Mouse (Mus musculus) c-Kit-positive CD71-positive TER-119-positive erythroid progenitor cells, embryonic 14.5 days (primary cell): ENCODE results near the gene 1700025G04Rik.
"Not testable (repeated sequence)": the region's sequence is repeated elsewhere in the genome, so short reads cannot be mapped to it uniquely, and the experiment has no call there.

Experiments used
- DNase-seq: peaks from one replicate; pipeline ENCODE4 v3.0.0-alpha.2; 2013; ENCODE audit warnings: low spot score

1700025G04Rik gene

DNA sequence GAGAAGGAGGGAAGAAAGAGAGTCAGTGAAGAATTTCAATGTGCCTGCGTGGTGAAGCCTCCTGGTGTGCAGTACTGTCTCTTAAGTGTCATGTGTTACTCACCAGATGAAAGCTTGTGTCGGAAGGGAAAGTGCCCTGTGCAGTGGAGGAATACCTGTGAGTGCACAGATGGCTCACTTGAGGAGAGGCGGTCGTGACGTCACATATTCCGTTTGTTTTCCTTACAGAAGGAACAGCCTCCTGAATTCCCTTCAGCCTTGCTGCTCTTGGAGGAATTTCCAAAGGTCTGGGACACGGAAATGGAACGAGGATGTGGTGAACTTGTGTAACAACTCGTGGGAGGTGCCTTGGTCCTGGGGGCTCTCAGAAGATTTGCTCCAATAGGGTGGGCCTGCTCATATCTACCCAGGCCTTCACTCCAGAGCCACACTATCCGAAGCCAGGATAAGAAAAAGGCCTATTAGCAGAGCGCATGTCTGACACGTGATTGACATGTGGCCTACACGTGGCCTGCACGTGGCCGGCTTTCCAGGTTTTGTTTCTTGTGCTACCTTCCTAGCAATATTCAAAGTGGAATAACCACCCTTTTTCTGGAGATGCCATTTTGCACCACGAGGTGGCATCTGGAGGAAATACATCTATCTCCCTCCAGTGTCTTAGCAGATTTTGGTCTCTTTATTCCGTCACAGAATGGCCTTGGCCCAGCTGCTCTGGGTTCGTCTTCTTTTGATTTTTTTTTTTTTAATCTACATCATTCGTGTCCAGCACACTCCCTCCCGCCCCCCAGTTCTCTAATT, 238.7 kb downstream of the 1700025G04Rik start:
- no peak for DNase-seq

DNA sequence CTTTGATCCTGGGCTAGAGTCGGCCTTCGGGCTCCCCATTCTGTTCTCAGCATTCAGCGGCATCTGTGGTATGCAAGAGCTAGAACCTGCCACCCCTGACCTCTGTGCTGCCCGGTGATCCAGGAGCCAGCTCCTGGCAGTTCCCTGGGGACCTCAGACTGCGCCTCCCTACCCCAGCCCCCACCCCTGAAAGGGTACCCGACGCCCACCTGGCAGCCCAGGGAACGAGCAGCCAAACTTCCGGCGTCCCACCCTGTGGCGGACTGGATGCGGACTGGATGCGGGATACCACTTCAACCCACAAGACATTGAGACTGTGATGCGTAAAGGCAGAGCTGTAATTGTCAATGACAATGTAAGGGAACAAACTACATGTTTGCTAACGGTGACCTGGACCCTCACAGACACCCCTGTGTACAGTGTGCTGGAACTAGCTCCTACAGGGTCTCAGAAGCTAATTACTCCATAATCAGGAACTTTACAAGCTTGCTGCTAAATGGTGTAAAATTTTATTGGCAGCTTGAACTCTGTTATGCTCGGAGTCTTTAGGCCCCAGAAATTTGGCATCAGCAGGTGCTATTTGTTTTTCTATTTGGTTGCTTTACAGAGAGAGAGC, 239.8 kb downstream of the 1700025G04Rik start:
- no peak for DNase-seq

DNA sequence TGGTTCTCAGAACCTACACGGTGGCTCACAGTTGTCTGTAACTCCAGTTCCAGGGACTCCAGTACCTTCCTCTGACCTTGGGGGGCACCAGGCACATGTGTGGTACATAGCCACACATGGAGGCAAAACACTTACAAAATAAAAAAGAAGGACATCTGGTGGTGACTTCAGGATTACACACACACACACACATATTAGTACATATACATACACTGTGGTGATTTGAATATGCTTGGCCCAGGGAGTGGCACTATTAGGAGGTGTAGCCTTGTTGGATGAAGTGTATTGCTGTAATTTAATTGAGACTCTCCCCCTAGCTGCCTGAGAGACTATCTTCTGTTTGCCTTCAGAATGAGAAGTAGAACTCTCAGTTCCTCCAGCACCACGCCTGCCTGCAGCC, 241.6 kb downstream of the 1700025G04Rik start:
- DNase-seq = no peak

DNA sequence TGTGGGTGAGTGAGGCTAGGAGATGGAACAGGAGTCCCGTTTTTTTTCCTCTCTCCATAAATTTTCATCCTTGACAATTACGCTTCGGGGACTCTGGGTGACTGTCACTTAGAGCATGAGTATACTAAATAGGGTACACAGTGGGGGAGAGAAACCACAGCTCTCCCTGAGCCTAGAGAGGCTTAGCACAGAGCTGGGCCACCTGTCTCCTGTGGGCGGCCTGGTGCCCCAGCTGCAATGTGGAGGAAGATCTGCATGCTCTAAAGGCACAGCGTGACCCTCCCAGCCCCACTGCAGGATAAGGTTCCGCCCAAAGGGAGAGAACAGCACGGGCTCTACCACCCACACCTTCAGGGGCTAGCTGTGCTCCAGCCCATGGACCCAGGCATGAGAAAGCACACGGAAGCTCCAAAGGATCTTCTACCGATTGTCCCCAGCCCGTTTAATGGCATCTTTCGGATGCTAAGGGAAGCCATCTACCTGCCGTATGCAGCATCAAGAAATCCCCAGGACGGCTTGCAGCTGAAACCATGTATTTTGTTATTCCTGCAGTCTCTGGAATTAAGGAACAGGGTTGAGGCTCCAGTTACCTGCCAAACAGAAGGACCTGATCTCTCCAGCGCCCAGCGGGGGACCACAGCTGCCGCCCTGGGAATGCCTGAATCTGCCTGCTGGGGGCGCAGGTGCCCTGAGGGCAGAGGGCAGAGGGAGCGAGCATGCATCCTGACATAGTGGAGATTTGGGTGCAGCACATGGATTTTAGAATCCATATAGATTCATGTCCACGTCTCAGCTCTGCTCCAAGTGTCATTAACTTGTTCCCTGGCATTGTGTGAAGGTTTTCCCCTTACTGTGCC, 243.8 kb downstream of the 1700025G04Rik start:
- no peak for DNase-seq

DNA sequence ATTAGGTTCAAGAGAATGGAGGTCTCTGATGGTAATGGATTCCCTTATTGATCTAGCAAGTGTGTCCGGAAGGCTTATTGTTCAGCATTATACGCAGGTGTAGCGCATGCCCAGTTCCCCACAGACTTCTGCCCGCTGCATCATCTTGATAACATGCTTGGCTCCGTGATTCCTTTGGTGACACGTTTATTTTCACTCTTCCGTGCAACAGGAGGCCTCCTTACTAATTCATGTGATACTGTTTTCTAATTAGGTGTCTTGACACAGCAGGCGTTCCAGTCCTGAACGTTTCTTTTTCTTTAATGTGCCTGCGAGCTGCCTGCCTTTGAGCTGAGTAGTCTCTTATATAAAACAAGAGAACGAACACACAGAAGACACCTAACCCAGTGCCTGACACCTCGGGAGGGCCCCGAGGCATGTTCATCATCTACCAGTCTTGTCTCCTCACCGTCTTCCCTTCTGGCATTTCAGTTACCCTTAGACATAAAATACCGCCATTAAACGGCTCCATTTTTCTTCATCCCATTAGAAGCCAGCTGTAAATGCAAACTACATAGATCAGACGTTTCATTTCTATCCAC, 244.6 kb downstream of the 1700025G04Rik start:
- DNase-seq = no peak

DNA sequence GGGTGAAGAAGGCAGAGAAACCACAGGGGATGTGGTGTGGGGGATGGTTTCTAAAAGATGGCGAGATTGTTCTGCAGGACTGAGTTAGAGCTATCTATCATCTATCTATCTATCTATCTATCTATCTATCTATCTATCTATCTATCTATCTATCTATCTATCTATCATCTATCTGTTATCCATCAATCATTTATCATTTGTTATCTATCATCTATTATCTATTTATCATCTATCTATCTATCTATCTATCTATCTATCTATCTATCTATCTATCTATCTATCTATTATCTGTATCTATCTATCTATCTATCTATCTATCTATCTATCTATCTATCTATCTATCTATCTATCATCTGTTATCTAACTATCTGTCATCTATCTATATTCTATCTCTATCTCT, 249.6 kb downstream of the 1700025G04Rik start:
- not testable (repeated sequence) for DNase-seq

DNA sequence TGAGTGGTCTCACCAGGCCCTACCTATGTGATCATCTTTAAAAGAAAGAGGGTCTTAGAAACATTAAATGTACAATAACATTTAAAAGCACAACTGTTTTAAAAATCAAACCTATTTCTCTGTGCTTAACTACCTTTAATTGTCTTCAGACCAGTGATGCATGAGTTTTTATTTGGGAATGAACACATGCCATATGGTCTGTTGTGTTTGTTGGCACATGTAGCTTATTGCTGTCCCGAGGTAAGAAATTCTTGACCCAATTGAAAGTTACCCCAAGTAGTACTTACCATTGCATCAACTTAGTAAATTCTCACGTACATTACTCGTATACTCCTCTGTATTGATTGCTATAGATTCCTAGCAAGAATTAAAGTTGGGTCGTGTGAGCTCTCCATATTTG, 254.7 kb downstream of the 1700025G04Rik start:
- DNase-seq = no peak

DNA sequence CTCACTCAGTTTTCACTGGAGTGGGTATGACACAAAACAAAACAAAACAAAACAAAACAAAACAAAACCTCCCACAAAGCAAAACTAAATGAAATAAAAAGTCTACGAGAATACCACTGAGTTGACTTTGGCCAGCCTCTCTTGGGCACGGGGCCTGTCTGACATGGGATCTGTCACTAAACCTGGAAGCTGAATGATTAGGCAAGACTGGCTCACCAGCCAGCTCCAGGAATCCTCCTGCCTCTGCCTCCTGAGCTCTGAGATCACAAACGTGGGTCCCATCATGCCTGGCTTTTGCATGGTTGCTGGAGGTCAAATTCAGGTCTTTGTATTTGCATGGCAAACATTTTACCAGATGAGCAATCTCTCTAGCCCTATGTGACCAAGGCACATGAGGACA, 258.1 kb downstream of the 1700025G04Rik start:
- DNase-seq = no peak

DNA sequence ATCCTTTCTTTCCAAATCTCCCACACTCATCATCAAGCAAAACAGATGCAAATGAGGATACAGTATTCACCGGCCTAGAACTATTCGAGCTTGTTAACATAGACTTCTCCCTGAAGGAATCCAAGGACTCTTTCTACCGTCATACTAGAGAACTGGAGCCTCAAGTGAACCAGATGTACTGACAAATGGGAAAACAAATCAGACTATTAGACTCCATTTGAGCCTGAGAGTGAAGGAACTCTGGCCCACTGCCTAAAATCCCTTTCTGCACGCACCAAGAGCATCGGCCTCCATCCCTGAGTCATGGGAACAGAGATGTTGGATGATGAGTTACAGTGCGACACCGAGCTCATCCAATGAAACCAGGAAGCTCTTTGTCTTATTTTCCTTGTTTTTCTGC, 264.9 kb downstream of the 1700025G04Rik start:
- no peak for DNase-seq

DNA sequence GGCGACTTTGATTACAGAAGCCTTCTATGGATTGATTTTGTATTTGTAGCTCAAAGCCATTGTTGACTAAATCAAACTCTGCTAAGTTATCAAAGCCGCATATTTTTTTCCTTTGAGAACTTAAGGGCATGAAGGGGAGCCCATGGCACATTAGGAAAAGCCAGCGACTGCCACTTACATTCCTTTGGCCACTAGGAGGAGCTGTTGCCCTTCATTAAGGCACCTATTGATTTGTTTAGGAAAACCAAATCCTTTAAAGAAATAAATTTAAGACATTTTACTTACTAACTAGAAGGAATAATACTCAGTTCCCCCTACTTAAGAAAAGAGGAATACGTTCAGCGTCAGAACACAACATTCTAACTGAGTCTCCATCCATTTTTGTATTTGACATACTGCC, 269.5 kb downstream of the 1700025G04Rik start:
- peak; percentile 63 for DNase-seq

DNA sequence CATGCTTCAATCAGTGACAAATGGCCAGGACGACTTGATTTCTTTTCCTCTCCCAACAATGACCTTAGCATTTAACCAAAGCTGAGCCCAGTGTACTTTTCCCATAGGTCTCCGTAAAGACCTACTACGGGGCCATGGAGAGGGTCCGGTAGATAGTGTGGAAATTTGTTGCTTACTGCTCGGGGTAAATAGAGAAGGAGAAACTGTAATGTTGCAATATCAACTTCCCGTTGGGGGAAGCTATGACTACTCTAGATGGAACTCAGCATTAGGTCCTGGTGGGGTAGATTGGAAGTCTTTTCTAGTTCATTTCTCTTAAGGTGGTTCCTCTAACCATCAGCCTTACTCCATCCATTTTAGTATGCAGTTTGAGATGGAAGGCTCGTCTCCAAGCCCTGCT, 270.7 kb downstream of the 1700025G04Rik start:
- no peak for DNase-seq

DNA sequence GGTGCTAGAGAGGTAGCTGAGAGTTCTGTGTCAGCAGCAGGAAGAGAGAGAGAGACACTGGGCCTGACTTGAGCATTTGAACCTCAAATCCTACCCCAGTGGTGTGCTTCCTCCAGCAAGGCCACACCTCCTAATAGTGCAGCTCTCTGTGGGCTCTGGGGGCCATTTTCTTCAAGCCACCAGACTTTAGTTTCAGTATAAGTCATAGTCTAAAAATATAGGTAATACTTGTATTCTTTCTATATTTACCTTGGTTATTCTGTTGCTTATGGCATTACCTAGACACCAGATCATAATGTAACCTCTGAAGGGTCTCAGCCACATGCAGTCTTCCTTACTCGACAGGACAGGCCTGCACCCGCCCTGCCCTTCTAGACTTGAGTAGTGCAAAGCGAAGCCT, 273.9 kb downstream of the 1700025G04Rik start:
- no peak for DNase-seq

DNA sequence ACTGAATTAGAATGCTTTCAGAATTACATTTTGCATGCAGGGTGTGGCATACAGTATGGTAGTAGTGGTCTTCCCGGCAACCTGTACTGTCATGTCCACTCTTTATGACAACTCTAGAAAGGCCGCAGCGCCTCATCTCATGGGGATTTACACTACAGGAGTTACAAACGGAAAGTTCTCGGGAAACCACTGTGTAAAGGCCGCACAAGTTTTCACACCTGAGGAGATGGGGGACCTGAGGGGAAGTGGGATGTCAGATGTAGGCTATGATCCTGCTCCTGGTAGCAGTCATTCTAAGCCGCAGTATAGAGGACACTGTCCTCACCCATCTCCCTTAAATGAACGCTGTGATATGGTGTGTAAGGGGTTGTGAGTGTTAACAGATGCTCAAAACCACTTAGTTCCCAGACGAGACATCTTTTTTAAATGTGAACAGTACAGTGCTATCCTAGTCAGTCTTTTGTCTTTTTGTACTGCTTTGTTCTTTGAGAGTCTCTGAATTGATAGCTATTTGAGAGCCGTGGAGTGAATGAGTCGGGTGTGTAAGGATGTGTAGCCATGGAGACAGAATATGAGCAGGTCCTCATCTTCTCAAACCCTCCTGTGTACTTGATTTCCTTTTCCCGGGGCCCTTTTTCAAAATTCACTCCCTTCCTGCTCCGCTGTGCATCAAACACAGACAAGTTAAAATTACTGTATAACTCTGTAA, 277.8 kb downstream of the 1700025G04Rik start:
- DNase-seq = no peak

DNA sequence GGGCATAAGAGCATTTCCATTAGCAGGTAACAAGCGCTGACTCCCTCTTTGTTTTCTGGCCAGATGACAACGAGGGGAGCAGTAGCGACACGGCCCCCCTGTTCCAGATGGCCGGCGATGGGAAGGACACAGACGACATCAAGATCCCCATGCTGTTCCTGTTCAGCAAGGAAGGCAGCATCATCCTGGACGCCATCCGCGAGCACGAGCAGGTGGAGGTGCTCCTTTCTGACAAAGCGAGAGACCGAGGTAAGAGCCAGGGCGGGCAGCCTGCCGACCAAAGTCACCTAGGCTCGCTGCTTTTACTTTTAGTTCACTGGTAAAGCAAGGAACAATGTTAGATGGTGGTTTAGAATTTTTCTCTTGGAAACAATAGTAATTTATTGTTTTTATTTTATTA, 278.5 kb downstream of the 1700025G04Rik start:
- DNase-seq = no peak

DNA sequence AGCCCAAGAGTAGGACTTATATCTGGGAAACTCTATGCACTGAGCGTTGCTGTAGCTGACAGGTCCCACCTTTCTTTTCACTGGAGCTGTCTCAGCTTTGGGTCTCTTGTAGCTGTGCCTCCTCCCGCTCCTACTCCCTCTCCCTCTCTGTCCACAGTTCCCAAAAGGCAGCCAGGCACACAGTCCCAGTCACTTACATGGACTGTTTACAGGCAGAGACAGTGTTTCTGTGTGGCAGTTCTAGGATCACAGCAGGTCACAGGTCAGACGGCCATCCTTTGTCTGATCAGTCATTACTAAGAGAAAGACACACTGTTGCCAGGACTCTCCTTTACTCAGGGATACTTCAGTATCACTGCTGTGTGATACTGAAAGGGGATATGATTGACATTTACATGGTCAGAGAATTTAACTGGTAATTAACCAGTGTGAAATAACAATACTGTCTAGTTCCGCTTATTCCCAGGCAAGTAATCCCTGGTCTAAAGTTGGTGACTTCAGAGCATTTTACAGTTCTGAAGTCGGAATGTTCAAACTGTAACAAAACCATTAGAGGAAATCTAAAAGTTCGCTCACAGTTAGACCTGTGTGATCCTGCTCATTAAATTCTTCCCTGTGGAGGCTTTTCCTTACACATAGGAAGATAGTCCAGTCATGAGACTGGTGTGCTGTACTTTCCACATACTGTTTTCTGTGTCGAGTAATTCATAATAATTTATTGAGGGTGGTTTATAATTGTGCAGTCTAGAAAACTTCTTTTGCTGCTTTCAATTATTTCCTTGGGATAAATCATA, 279.1 kb downstream of the 1700025G04Rik start:
- DNase-seq = no peak

DNA sequence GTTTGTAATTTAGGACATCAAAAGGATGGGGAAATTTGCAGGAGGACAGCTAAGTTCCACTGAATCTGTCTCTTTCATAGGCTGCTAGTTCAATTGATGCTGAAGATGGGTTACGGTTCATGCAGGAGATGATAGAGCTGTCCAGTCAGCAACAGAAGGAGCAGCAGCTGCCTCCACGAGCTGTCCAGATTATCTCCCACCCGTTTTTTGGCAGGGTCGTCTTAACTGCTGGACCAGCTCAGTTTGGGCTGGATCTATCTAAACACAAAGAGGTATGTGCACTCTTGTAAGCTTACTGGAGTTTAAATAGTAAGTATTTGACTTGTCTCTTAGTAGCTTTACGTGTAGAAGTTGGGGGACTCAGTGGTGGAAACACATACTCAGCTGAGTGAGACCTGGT, 282.6 kb downstream of the 1700025G04Rik start:
- DNase-seq = no peak

DNA sequence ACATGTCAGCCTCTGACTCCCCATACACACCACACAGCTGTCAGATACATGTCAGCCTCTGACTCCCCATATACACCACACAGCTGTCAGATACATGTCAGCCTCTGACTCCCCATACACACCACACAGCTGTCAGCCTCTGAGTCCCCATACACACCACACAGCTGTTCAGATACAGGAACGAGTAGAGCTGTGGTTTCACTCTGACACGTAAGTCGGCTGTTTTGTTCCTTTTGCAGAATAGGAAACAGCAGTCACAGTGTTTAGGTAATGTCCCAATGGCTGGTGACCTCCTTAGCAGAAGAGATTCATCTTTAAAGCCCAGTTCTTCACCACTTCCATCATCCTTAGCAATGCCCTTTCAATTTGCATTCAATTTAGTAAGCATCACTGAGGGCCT, 287.1 kb downstream of the 1700025G04Rik start:
- not testable (repeated sequence) for DNase-seq
